Mouse (Mus musculus): Measurements from ENCODE around the gene Nrxn2. TPM values are rescaled to one million over a fixed set of nuclear protein-coding genes. Genes with fewer than 3 reads are reported as not detected.
A peak's percentile ranks its signal among the peaks of the same experiment; 100 is the strongest.

Nrxn2 gene
- polyA plus RNA-seq, 1 experiment from 2014 or later = 60.6 TPM

DNA sequence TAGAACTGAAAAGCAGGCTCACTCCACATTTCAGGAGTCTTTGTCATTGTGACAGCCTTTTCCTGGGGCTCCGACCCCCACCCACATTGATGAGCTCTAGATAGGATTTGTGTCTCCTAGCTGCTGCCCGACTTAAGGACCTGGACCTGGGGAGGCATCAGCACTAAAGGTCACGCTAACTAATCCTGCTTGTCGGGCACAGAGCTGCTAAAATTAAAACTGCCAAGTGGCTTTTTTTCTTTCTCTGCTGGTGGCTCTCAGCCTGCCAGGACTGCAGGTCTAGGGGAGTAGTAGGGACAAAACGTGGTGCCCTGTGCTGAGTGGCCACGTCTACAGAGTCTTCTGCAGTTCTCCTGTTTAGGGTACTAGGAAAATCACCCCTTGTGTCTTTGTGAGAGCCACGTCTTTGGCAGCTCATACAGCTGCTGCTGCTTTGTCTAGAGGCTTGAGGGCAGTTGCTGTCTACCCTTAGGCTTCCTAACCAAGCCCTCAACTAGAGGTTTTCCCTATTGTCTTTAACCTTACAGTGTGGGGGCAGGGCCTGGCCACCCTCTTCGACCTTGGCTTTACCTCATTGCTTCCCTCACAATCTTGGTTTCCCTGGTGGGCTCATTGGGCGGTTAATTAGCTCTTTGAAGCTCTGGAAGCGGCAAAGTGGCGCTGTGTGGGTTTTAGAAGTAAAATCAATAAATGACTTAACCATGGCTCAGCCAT lies 41.0 kb upstream of the Nrxn2 start:
- no peak for ATAC-seq (ENCODE audit: low FRiP score)
- 0 out of 2 replicates have a peak overlapping the region, but pooled peaks have one; percentile 51 for H3K27ac ChIP-seq
- H3K36me3 ChIP-seq (replicated peaks; ENCODE audit: control insufficient read depth, insufficient read depth) = peaks cover 71% of the 10 kb centered on the region
- no peak overlapping the region for H3K9ac ChIP-seq
- H3K4me3 ChIP-seq (replicated peaks; ENCODE audit: low read length) = no peak overlapping the region
- WGBS = 52% methylated on average over 11 of the region's 11 CpGs
- no peak overlapping the region for H3K4me2 ChIP-seq (replicated peaks)
- peak; percentile 36 for DNase-seq (ENCODE audit: low spot score)
- H3K4me1 ChIP-seq (replicated peaks; ENCODE audit: control insufficient read depth, insufficient read depth, low read length) = no peaks in the 10 kb centered on the region; the same call in 1 of the 2 replicates
- no peaks in the 10 kb centered on the region for H3K9me3 ChIP-seq (ENCODE audit: control insufficient read depth, low read length)
- no peaks in the 10 kb centered on the region for H3K27me3 ChIP-seq (ENCODE audit: control insufficient read depth, insufficient read depth, low read length)

- Histone ChIP-seq H3K27me3 (ENCODE audit: control insufficient read depth, insufficient read depth, low read length) (no peaks in the 10 kb centered on the region), H3K9me3 (ENCODE audit: control insufficient read depth, low read length) (no peaks in the 10 kb centered on the region), H3K4me3 (replicated peaks; ENCODE audit: low read length) (no peak overlapping the region), H3K9ac (no peak overlapping the region), H3K27ac (no peak overlapping the region), H3K4me2 (replicated peaks) (no peak overlapping the region), H3K4me1 (replicated peaks; ENCODE audit: control insufficient read depth, insufficient read depth, low read length) (peaks cover 8% of the 10 kb centered on the region; the same call in 1 of the 2 replicates), H3K36me3 (replicated peaks; ENCODE audit: control insufficient read depth, insufficient read depth) (peaks cover 40% of the 10 kb centered on the region)
- WGBS = 94% methylated on average over 9 of the region's 9 CpGs
- ATAC-seq (ENCODE audit: low FRiP score) = no peak
- DNase-seq (ENCODE audit: low spot score) = no peak
Measured at GRCm38 (mm10) chr19:6380411-6381166, 37.9 kb upstream of the Nrxn2 start.

DNA sequence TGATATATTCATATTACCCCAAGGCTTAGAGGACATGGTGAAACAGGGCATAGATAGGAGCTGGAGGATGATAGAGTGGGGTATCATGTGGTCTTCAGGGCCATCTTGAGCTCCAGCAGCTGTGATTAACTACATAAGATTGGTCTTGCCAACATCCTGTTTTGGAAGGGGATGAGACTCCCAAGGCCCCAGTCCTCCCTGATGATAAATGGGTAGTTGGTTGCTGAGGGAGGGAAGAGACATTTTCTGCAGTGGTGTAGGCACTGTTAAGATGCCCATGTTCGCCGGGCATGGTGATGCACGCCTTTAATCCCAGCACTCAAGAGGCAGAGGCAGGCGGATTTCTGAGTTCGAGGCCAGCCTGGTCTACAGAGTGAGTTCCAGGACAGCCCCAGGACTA lies 37.3 kb upstream of the Nrxn2 start:
- H3K27me3 ChIP-seq (ENCODE audit: control insufficient read depth, insufficient read depth, low read length) = no peaks in the 10 kb centered on the region
- H3K4me2 ChIP-seq (replicated peaks) = no peak overlapping the region
- peaks cover 8% of the 10 kb centered on the region; the same call in 1 of the 2 replicates for H3K4me1 ChIP-seq (replicated peaks; ENCODE audit: control insufficient read depth, insufficient read depth, low read length)
- no peaks in the 10 kb centered on the region for H3K9me3 ChIP-seq (ENCODE audit: control insufficient read depth, low read length)
- no peak overlapping the region for H3K27ac ChIP-seq
- WGBS = 96% methylated on average over 5 of the region's 5 CpGs
- H3K36me3 ChIP-seq (replicated peaks; ENCODE audit: control insufficient read depth, insufficient read depth) = peaks cover 34% of the 10 kb centered on the region
- ATAC-seq (ENCODE audit: low FRiP score) (no peak), DNase-seq (ENCODE audit: low spot score) (no peak)
- no peak overlapping the region for H3K9ac ChIP-seq
- no peak overlapping the region for H3K4me3 ChIP-seq (replicated peaks; ENCODE audit: low read length)

- WGBS = 84% methylated on average over 4 of the region's 4 CpGs
- H3K4me1 ChIP-seq (replicated peaks; ENCODE audit: control insufficient read depth, insufficient read depth, low read length) = peaks cover 8% of the 10 kb centered on the region; the same call in 1 of the 2 replicates
- ATAC-seq (ENCODE audit: low FRiP score) = no peak
- no peak overlapping the region for H3K9ac ChIP-seq
- no peak overlapping the region for H3K27ac ChIP-seq
- no peaks in the 10 kb centered on the region for H3K27me3 ChIP-seq (ENCODE audit: control insufficient read depth, insufficient read depth, low read length)
- H3K4me2 ChIP-seq (replicated peaks) = no peak overlapping the region
- DNase-seq (ENCODE audit: low spot score) = no peak
- no peaks in the 10 kb centered on the region for H3K9me3 ChIP-seq (ENCODE audit: control insufficient read depth, low read length)
- H3K4me3 ChIP-seq (replicated peaks; ENCODE audit: low read length) = no peak overlapping the region
- H3K36me3 ChIP-seq (replicated peaks; ENCODE audit: control insufficient read depth, insufficient read depth) = peaks cover 22% of the 10 kb centered on the region
Measured at GRCm38 (mm10) chr19:6382323-6382924, 36.1 kb upstream of the Nrxn2 start.

- no peak overlapping the region for H3K9ac ChIP-seq
- DNase-seq (ENCODE audit: low spot score) (no peak), ATAC-seq (ENCODE audit: low FRiP score) (no peak)
- H3K27me3 ChIP-seq (ENCODE audit: control insufficient read depth, insufficient read depth, low read length) = no peaks in the 10 kb centered on the region
- 50% methylated on average over 5 of the region's 5 CpGs for WGBS
- H3K4me3 ChIP-seq (replicated peaks; ENCODE audit: low read length) = no peak overlapping the region
- H3K36me3 ChIP-seq (replicated peaks; ENCODE audit: control insufficient read depth, insufficient read depth) = peaks cover 11% of the 10 kb centered on the region
- peak overlapping the region; percentile 26; the same call in 1 of the 2 replicates for H3K27ac ChIP-seq
- no peaks in the 10 kb centered on the region for H3K9me3 ChIP-seq (ENCODE audit: control insufficient read depth, low read length)
- H3K4me2 ChIP-seq (replicated peaks) = no peak overlapping the region
- 0 out of 2 replicates have a peak, but pooled peaks cover 8% of the 10 kb centered on the region for H3K4me1 ChIP-seq (replicated peaks; ENCODE audit: control insufficient read depth, insufficient read depth, low read length)
Measured at GRCm38 (mm10) chr19:6383470-6383869, 35.1 kb upstream of the Nrxn2 start.

GRCm38 (mm10) chr19:6384128-6384527 lies 34.4 kb upstream of the Nrxn2 start, which contains the start of gene Pygm:
TSS of gene Pygm (plus strand) at chr19:6384399.
- no peak for DNase-seq (ENCODE audit: low spot score)
- ATAC-seq (ENCODE audit: low FRiP score) = no peak
- Histone ChIP-seq H3K9ac (no peak within 1 kb of the TSS), H3K9me3 (ENCODE audit: control insufficient read depth, low read length) (no peaks in the 10 kb centered on the region), H3K27me3 (ENCODE audit: control insufficient read depth, insufficient read depth, low read length) (no peaks in the 10 kb centered on the region), H3K4me1 (replicated peaks; ENCODE audit: control insufficient read depth, insufficient read depth, low read length) (0 out of 2 replicates have a peak, but pooled peaks cover 8% of the 10 kb centered on the region), H3K4me2 (replicated peaks) (no peak within 1 kb of the TSS), H3K27ac (peak within 1 kb of the TSS; percentile 26; the same call in 1 of the 2 replicates), H3K36me3 (replicated peaks; ENCODE audit: control insufficient read depth, insufficient read depth) (peaks cover 6% of the 10 kb centered on the region; the same call in 1 of the 2 replicates), H3K4me3 (replicated peaks; ENCODE audit: low read length) (no peak within 1 kb of the TSS)
- 19% methylated on average over 7 of the region's 7 CpGs for WGBS

DNA sequence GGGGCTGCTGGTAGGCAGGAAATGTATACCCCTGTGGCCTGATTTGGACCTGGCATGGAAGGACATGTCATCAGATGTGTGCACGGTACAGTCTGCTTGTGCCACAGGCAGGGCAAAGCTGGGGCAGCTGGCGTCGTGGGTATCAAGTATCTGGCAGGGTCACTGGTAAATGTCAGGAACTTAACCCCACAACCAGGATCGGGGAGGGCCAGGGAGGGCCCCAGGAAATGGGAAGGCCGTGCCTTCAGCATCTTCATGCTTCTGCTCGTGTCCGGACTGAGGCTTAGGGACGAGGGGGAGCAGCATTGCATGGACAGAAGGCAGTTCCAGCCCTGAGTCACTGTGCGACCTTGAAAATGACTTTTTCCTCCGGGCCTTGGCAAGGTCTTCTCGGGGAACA lies 33.6 kb upstream of the Nrxn2 start:
- Histone ChIP-seq H3K36me3 (replicated peaks; ENCODE audit: control insufficient read depth, insufficient read depth) (peaks cover 6% of the 10 kb centered on the region; the same call in 1 of the 2 replicates), H3K27me3 (ENCODE audit: control insufficient read depth, insufficient read depth, low read length) (no peaks in the 10 kb centered on the region), H3K9ac (no peak overlapping the region), H3K4me3 (replicated peaks; ENCODE audit: low read length) (no peak overlapping the region), H3K9me3 (ENCODE audit: control insufficient read depth, low read length) (no peaks in the 10 kb centered on the region), H3K4me2 (replicated peaks) (no peak overlapping the region), H3K27ac (no peak overlapping the region), H3K4me1 (replicated peaks; ENCODE audit: control insufficient read depth, insufficient read depth, low read length) (0 out of 2 replicates have a peak, but pooled peaks cover 15% of the 10 kb centered on the region)
- ATAC-seq (ENCODE audit: low FRiP score) (no peak), DNase-seq (ENCODE audit: low spot score) (no peak)
- 82% methylated on average over 11 of the region's 11 CpGs for WGBS

DNA sequence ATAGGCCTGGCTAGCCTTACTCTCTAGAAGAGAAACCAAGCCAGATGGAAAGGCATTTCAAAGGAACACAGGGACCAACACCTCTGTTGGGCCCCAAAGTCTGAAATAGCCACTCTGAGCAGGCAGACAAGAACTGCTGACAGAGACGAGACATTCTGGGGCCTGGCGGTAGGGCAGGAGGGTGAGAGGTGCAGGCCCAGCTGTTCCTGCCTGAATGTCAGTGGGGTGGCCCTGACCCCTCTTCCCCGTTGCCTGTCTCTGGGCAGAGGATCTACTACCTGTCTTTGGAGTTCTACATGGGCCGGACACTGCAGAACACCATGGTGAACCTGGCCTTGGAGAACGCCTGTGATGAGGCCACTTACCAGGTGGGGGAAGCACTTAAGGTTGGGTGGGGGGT lies 33.1 kb upstream of the Nrxn2 start:
- H3K9me3 ChIP-seq (ENCODE audit: control insufficient read depth, low read length) = no peaks in the 10 kb centered on the region
- H3K4me2 ChIP-seq (replicated peaks) = no peak overlapping the region
- no peak for ATAC-seq (ENCODE audit: low FRiP score)
- H3K27me3 ChIP-seq (ENCODE audit: control insufficient read depth, insufficient read depth, low read length) = no peaks in the 10 kb centered on the region
- H3K4me3 ChIP-seq (replicated peaks; ENCODE audit: low read length) = no peak overlapping the region
- peaks cover 4% of the 10 kb centered on the region; the same call in 1 of the 2 replicates for H3K36me3 ChIP-seq (replicated peaks; ENCODE audit: control insufficient read depth, insufficient read depth)
- H3K27ac ChIP-seq = no peak overlapping the region
- 0 out of 2 replicates have a peak, but pooled peaks cover 16% of the 10 kb centered on the region for H3K4me1 ChIP-seq (replicated peaks; ENCODE audit: control insufficient read depth, insufficient read depth, low read length)
- 77% methylated on average over 5 of the region's 5 CpGs for WGBS
- no peak for DNase-seq (ENCODE audit: low spot score)
- H3K9ac ChIP-seq = no peak overlapping the region

DNA sequence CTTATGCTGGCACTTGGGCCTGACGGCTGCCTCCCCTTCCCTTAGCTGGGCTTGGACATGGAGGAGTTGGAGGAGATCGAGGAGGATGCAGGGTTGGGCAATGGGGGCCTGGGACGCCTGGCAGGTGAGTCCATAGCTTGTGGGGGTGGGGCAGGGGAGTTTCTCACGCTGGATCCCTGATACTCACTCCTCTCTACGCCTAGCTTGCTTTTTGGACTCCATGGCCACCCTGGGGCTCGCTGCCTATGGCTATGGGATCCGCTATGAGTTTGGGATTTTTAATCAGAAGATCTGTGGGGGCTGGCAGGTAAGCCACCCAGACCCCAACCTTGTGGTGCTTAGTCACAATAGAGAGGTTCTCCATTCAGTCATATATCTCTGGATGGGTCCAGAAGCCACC lies 32.7 kb upstream of the Nrxn2 start:
- Histone ChIP-seq H3K4me1 (replicated peaks; ENCODE audit: control insufficient read depth, insufficient read depth, low read length) (0 out of 2 replicates have a peak, but pooled peaks cover 16% of the 10 kb centered on the region), H3K4me3 (replicated peaks; ENCODE audit: low read length) (no peak overlapping the region), H3K36me3 (replicated peaks; ENCODE audit: control insufficient read depth, insufficient read depth) (peaks cover under 1% of the 10 kb centered on the region; the same call in 1 of the 2 replicates), H3K4me2 (replicated peaks) (no peak overlapping the region), H3K9ac (no peak overlapping the region), H3K27ac (no peak overlapping the region), H3K27me3 (ENCODE audit: control insufficient read depth, insufficient read depth, low read length) (no peaks in the 10 kb centered on the region), H3K9me3 (ENCODE audit: control insufficient read depth, low read length) (no peaks in the 10 kb centered on the region)
- DNase-seq (ENCODE audit: low spot score) (no peak), ATAC-seq (ENCODE audit: low FRiP score) (no peak)
- 77% methylated on average over 7 of the region's 7 CpGs for WGBS
